Mouse (Mus musculus): ENCODE measurements around the gene Thada. TPM values are rescaled to one million over a fixed set of nuclear protein-coding genes. Genes with fewer than 3 reads are reported as not detected.
A peak's percentile ranks its signal among the peaks of the same experiment; 100 is the strongest.

The Thada gene
- polyA plus RNA-seq, 1 experiment from 2014 or later, result 2.3 TPM

DNA sequence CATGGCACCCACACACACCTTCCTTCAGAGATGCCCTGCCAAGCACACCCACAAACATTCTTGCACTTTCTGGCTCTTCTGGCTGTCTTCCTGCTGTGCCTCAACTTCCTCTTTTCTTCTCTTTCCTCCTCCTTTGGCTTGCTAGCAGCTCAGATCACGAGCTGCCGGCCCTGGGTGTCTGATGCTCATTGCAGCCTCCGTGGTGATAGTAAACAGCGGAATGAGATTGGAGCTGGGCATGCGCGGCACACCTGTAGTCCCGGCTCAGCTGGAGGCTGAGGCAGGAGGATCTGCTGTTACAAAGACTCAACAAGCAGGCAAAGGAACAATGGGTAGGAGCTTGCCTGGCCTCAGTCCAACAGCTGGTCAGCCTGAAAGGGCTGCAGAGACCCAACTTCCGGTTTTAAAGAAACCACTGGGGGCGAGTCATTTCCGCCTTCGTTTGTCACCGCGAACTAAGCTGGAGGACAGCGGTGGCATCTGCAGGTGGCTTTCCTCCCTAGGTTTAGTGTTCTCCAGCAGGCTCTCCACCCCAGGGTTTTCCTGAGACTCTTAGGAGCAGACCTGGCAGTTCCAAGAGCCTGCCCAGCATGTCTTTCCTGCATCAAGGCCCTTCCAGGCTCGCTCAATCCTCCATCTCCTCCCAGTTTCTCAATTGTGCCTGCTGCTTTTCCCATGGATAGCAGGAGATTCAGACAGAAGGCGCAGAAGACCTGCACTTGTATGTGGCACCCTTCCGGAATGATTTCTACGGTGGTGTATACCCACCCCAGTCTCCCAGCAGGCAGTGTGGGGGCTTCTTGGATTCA, 284.3 kb downstream of the Thada start:
- TF ChIP-seq EP300 (IDR thresholded peaks at IDR 0.05), result no peak
- no peak for TF ChIP-seq CTCF (IDR thresholded peaks at IDR 0.05)
- Histone ChIP-seq H3K36me3 (ENCODE audit: insufficient read depth, low read length) (no peaks in the 10 kb centered on the region), H3K9me3 (ENCODE audit: low read length) (no peaks in the 10 kb centered on the region), H3K27me3 (replicated peaks; ENCODE audit: insufficient read depth, low read length) (no peaks in the 10 kb centered on the region), H3K9ac (replicated peaks; ENCODE audit: low read depth) (no peak overlapping the region), H3K27ac (ENCODE audit: low read length) (peak overlapping the region; percentile 87), H3K4me1 (ENCODE audit: insufficient read depth, low read depth, low read length) (peaks cover 19% of the 10 kb centered on the region), H3K4me3 (ENCODE audit: low read depth, low read length) (no peak overlapping the region; the same call in 1 of the 2 replicates), H3K4me2 (replicated peaks; ENCODE audit: low read depth, low read length) (peak overlapping the region; percentile 17; the same call in 1 of the 2 replicates)
- DNase-seq (ENCODE audit: low spot score), result peak; percentile 73
- WGBS, result 52% methylated on average over 18 of the region's 18 CpGs
- no peak for ATAC-seq

- DNase-seq (ENCODE audit: low spot score) (peak; percentile 92), ATAC-seq (peak; percentile 57)
- 0 out of 2 replicates have a peak overlapping the region, but pooled peaks have one; percentile 0 for H3K4me2 ChIP-seq (replicated peaks; ENCODE audit: low read depth, low read length)
- TF ChIP-seq CTCF (IDR thresholded peaks at IDR 0.05), result no peak
- TF ChIP-seq EP300 (IDR thresholded peaks at IDR 0.05), result peak; percentile 56
- peaks cover 19% of the 10 kb centered on the region for H3K4me1 ChIP-seq (ENCODE audit: insufficient read depth, low read depth, low read length)
- WGBS, result 30% methylated on average over 11 of the region's 11 CpGs
- H3K9me3 ChIP-seq (ENCODE audit: low read length), result no peaks in the 10 kb centered on the region
- no peak overlapping the region for H3K9ac ChIP-seq (replicated peaks; ENCODE audit: low read depth)
- no peak overlapping the region for H3K4me3 ChIP-seq (ENCODE audit: low read depth, low read length)
- peak overlapping the region; percentile 87 for H3K27ac ChIP-seq (ENCODE audit: low read length)
- no peaks in the 10 kb centered on the region for H3K36me3 ChIP-seq (ENCODE audit: insufficient read depth, low read length)
- no peaks in the 10 kb centered on the region for H3K27me3 ChIP-seq (replicated peaks; ENCODE audit: insufficient read depth, low read length)
These were observed 285.1 kb downstream of the Thada start for GRCm38 (mm10) chr17:84180715-84181501.

GRCm38 (mm10) chr17:84179973-84180365, 286.0 kb downstream of the Thada start:
- peaks cover 19% of the 10 kb centered on the region for H3K4me1 ChIP-seq (ENCODE audit: insufficient read depth, low read depth, low read length)
- no peak overlapping the region for H3K4me3 ChIP-seq (ENCODE audit: low read depth, low read length)
- DNase-seq (ENCODE audit: low spot score) (no peak), ATAC-seq (no peak)
- H3K36me3 ChIP-seq (ENCODE audit: insufficient read depth, low read length), result no peaks in the 10 kb centered on the region
- no peak for TF ChIP-seq EP300 (IDR thresholded peaks at IDR 0.05)
- 63% methylated on average over 4 of the region's 4 CpGs for WGBS
- no peaks in the 10 kb centered on the region for H3K9me3 ChIP-seq (ENCODE audit: low read length)
- H3K9ac ChIP-seq (replicated peaks; ENCODE audit: low read depth), result no peak overlapping the region
- H3K4me2 ChIP-seq (replicated peaks; ENCODE audit: low read depth, low read length), result no peak overlapping the region
- no peak overlapping the region for H3K27ac ChIP-seq (ENCODE audit: low read length)
- no peaks in the 10 kb centered on the region for H3K27me3 ChIP-seq (replicated peaks; ENCODE audit: insufficient read depth, low read length)

DNA sequence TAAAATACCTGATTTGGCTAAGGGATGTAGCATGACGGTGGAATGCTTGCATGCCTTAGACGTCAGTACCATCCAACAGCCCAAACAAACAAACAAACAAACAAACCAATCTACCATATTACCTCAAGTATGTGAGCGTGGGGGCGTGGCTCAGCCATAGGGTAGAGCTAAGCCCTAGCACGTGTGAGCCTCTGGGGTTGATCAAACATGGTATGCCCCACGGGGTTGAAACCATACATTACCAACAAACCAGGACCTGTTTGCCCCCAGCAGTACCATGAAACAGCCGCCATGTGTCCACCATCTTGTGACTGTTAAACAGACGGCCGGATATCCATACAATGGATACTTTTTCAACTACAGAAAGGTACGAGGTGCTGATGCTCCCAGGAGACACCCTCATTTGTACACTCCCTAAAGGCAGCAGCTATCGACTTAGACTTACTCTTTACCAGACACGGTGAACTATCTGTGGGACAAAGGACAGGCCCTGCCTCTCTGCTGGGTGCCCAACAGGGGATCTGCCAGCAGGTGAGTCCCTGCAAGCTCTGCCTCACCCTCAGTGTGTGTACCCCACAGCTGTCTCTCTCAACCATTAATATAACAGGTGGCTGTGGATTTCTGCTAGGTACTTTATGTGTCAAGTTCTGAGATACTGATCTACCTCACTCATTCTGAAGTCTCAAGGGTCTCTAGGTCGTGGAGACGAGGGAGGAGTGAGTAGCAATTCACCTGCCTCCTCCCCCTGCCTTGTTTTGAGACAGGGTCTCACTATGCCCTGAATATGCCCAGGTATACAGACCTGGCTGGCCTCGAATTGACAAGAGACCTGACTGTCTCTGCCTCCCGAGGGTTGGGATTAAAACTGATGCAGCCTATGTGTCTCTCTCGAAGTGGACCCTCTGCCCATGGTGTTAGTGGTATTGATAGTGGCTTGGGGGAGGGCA, 286.7 kb downstream of the Thada start:
- TF ChIP-seq CTCF (IDR thresholded peaks at IDR 0.05), result no peak
- no peak for TF ChIP-seq EP300 (IDR thresholded peaks at IDR 0.05)
- no peak overlapping the region for H3K9ac ChIP-seq (replicated peaks; ENCODE audit: low read depth)
- 88% methylated on average over 17 of the region's 17 CpGs for WGBS
- H3K36me3 ChIP-seq (ENCODE audit: insufficient read depth, low read length), result no peaks in the 10 kb centered on the region
- H3K4me3 ChIP-seq (ENCODE audit: low read depth, low read length), result no peak overlapping the region
- peaks cover 19% of the 10 kb centered on the region for H3K4me1 ChIP-seq (ENCODE audit: insufficient read depth, low read depth, low read length)
- DNase-seq (ENCODE audit: low spot score), result no peak
- no peaks in the 10 kb centered on the region for H3K27me3 ChIP-seq (replicated peaks; ENCODE audit: insufficient read depth, low read length)
- no peaks in the 10 kb centered on the region for H3K9me3 ChIP-seq (ENCODE audit: low read length)
- no peak overlapping the region for H3K4me2 ChIP-seq (replicated peaks; ENCODE audit: low read depth, low read length)
- no peak overlapping the region for H3K27ac ChIP-seq (ENCODE audit: low read length)
- no peak for ATAC-seq

- Histone ChIP-seq H3K9ac (replicated peaks; ENCODE audit: low read depth) (no peak overlapping the region), H3K4me1 (ENCODE audit: insufficient read depth, low read depth, low read length) (peaks cover 17% of the 10 kb centered on the region), H3K27ac (ENCODE audit: low read length) (no peak overlapping the region), H3K9me3 (ENCODE audit: low read length) (no peaks in the 10 kb centered on the region), H3K4me2 (replicated peaks; ENCODE audit: low read depth, low read length) (no peak overlapping the region), H3K27me3 (replicated peaks; ENCODE audit: insufficient read depth, low read length) (no peaks in the 10 kb centered on the region), H3K36me3 (ENCODE audit: insufficient read depth, low read length) (no peaks in the 10 kb centered on the region), H3K4me3 (ENCODE audit: low read depth, low read length) (no peak overlapping the region)
- TF ChIP-seq EP300 (IDR thresholded peaks at IDR 0.05), result peak; percentile 47; the same call in 1 of the 2 replicates
- no peak for TF ChIP-seq CTCF (IDR thresholded peaks at IDR 0.05)
- ATAC-seq (0 out of 2 replicates have a peak, but pooled peaks have one; percentile 34), DNase-seq (ENCODE audit: low spot score) (no peak)
- 13% methylated on average over 8 of the region's 8 CpGs for WGBS
These were observed 288.5 kb downstream of the Thada start for GRCm38 (mm10) chr17:84177481-84177880.
